Mouse (Mus musculus) liver, adult 2 months (tissue): ENCODE measurements around the gene Tapbp. TPM values are rescaled to one million over a fixed set of nuclear protein-coding genes. Genes with fewer than 3 reads are reported as not detected.
A peak's percentile ranks its signal among the peaks of the same experiment; 100 is the strongest.

ENCODE experiments used
- DNase-seq: peaks from one replicate; pipeline ENCODE4 v3.0.0-alpha.2; 2011; ENCODE audit warnings: low read depth, low spot score; ENCODE audit errors: extremely low read depth
- H3K27ac ChIP-seq: fragments of 200-500 bp; replicated peaks from 2 replicates; pipeline ENCODE4 v1.5.1; 2012; ENCODE audit warnings: low read depth, mild to moderate bottlenecking, control low read depth, inconsistent platforms, low read length; ENCODE audit not compliant: insufficient read depth
- H3K27me3 ChIP-seq: fragments of 200-500 bp; 2 replicates; pipeline ENCODE4 v1.6.1; 2012; ENCODE audit warnings: mild to moderate bottlenecking, moderate library complexity, low read length, inconsistent platforms; ENCODE audit not compliant: control insufficient read depth, insufficient read depth
- H3K36me3 ChIP-seq: fragments of 200-500 bp; 2 replicates; pipeline ENCODE4 v1.6.1; 2012; ENCODE audit warnings: low read length, inconsistent platforms; ENCODE audit not compliant: control insufficient read depth, insufficient read depth
- H3K4me1 ChIP-seq: fragments of 200-500 bp; 2 replicates; pipeline ENCODE4 v1.6.1; 2011; ENCODE audit warnings: low read length; ENCODE audit not compliant: control insufficient read depth, insufficient read depth
- H3K4me3 ChIP-seq: fragments of 200-500 bp; 2 replicates; pipeline ENCODE4 v1.5.1; 2011; ENCODE audit warnings: low read depth, mild to moderate bottlenecking, control low read depth, low read length, moderate library complexity; ENCODE audit not compliant: insufficient read depth
- H3K79me2 ChIP-seq: fragments of 200-500 bp; 2 replicates; pipeline ENCODE4 v1.6.1; 2012; ENCODE audit warnings: inconsistent platforms, mild to moderate bottlenecking, low read length, moderate library complexity; ENCODE audit not compliant: control insufficient read depth, insufficient read depth
- H3K9ac ChIP-seq: fragments of 200-500 bp; 2 replicates; pipeline ENCODE4 v1.6.1; 2012; ENCODE audit warnings: low read depth, mild to moderate bottlenecking, control low read depth, inconsistent platforms, low read length
- CTCF ChIP-seq: fragments of 200-500 bp; IDR thresholded peaks from 2 replicates; pipeline ENCODE4 v1.5.1; 2011; ENCODE audit warnings: low read depth, low read length, control low read depth
- POLR2A ChIP-seq: fragments of 200-500 bp; IDR thresholded peaks from 2 replicates; pipeline ENCODE4 v1.6.1; 2011; ENCODE audit warnings: low read length, control low read depth; ENCODE audit not compliant: insufficient read depth; ENCODE audit errors: extremely low read depth
- WGBS: fragments of 180-500 bp; shearing (Covaris S2); methylation state at CpG from one replicate; pipeline ENCODE4 v1.1.7; 2018; 5-methylcytosine and 5-hydroxymethylcytosine counted together
- polyA plus RNA-seq: library from polyadenylated mRNA; depleted of rRNA; stranded (reverse); fragments of >200 nt; gene quantifications from 2 replicates; pipeline ENCODE4 v1.2.3, GENCODE M21; 2012
- total RNA-seq: library from RNA; depleted of rRNA; stranded (reverse); fragments of >200 nt; gene quantifications from 2 replicates; pipeline ENCODE4 v1.2.3, GENCODE M21; 2014

Tapbp gene
- total and polyA plus RNA-seq, 2 experiments, result 47.2 to 105 TPM

- peaks cover 3% of the 10 kb centered on the region for H3K4me1 ChIP-seq
- no peak overlapping the region for H3K27ac ChIP-seq
- H3K27me3 ChIP-seq, result no peaks in the 10 kb centered on the region
- H3K36me3 ChIP-seq, result no peaks in the 10 kb centered on the region
- TF ChIP-seq POLR2A, result no peak
- TF ChIP-seq CTCF, result no peak
- no peak for DNase-seq
- no peaks in the 10 kb centered on the region for H3K79me2 ChIP-seq
- 96% methylated on average over 11 of the region's 11 CpGs for WGBS
- no peak overlapping the region for H3K4me3 ChIP-seq
- no peak overlapping the region for H3K9ac ChIP-seq
Observed at GRCm38 (mm10) chr17:33931947-33932346, 16.2 kb downstream of the Tapbp start.

DNA sequence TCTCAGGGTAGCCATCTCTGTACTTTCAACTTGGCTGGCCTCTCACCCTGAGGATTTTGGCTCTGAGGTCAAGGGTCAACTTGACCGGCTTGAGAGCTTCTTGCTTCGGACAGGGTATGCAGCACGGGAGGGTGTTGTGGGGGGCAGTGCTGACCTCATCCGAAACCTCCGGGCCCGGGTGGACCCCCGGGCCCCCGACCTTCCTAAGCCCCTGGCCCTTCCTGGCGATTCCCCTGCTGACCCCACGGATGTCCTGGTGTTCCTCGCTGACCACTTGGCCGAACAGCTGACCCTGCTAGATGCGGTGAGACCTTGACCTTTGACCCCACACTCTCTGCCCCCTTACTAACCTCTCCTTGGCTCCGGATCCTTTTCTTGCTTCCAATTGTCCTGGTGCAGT lies 16.7 kb downstream of the Tapbp start:
- no peak for TF ChIP-seq POLR2A
- TF ChIP-seq CTCF, result no peak
- no peaks in the 10 kb centered on the region for H3K27me3 ChIP-seq
- H3K27ac ChIP-seq, result no peak overlapping the region
- no peaks in the 10 kb centered on the region for H3K36me3 ChIP-seq
- H3K4me3 ChIP-seq, result no peak overlapping the region
- no peak overlapping the region for H3K9ac ChIP-seq
- DNase-seq, result no peak
- peaks cover 3% of the 10 kb centered on the region for H3K4me1 ChIP-seq
- 73% methylated on average over 14 of the region's 14 CpGs for WGBS
- H3K79me2 ChIP-seq, result no peaks in the 10 kb centered on the region

DNA sequence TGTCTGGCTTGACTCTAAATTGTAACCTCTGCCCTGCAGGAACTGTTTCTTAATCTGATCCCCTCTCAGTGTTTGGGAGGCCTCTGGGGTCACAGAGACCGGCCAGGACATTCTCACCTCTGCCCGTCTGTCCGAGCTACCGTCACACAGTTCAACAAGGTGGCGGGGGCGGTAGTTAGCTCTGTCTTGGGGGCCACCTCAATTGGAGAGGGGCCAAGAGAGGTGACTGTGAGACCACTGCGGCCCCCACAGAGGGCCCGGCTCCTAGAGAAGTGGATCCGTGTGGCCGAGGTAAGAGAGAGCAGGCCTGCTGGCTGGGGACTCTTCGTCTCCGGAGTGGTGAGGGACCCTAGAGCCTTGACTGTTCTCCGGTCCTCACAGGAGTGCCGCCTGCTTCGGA lies 17.3 kb downstream of the Tapbp start:
- H3K27ac ChIP-seq, result peak overlapping the region; percentile 24; the same call in 1 of the 2 replicates
- no peak for DNase-seq

GRCm38 (mm10) chr17:33935422-33936055 lies 19.8 kb downstream of the Tapbp start:
- H3K9ac ChIP-seq, result no peak overlapping the region
- TF ChIP-seq CTCF (no peak), POLR2A (no peak)
- no peak overlapping the region for H3K27ac ChIP-seq
- H3K4me1 ChIP-seq, result peaks cover 8% of the 10 kb centered on the region; the same call in 1 of the 2 replicates
- no peaks in the 10 kb centered on the region; the same call in 1 of the 2 replicates for H3K36me3 ChIP-seq
- H3K4me3 ChIP-seq, result no peak overlapping the region
- peaks cover 6% of the 10 kb centered on the region; the same call in 1 of the 2 replicates for H3K79me2 ChIP-seq
- DNase-seq, result no peak
- no peaks in the 10 kb centered on the region for H3K27me3 ChIP-seq
- 91% methylated on average over 21 of the region's 21 CpGs for WGBS

More for the DNA sequence above, 17.3 kb downstream of the Tapbp start:
- H3K4me3 ChIP-seq, result no peak overlapping the region
- H3K4me1 ChIP-seq, result peaks cover 3% of the 10 kb centered on the region
- no peak for TF ChIP-seq CTCF
- no peak for TF ChIP-seq POLR2A
- H3K36me3 ChIP-seq, result no peaks in the 10 kb centered on the region; the same call in 1 of the 2 replicates
- no peak overlapping the region for H3K9ac ChIP-seq
- H3K79me2 ChIP-seq, result no peaks in the 10 kb centered on the region
- WGBS, result 79% methylated on average over 15 of the region's 15 CpGs
- H3K27me3 ChIP-seq, result no peaks in the 10 kb centered on the region

- Histone ChIP-seq H3K27me3 (no peaks in the 10 kb centered on the region), H3K4me3 (no peak overlapping the region), H3K4me1 (peaks cover 13% of the 10 kb centered on the region; the same call in 1 of the 2 replicates), H3K79me2 (peaks cover 11% of the 10 kb centered on the region; the same call in 1 of the 2 replicates), H3K27ac (no peak overlapping the region), H3K9ac (no peak overlapping the region), H3K36me3 (no peaks in the 10 kb centered on the region; the same call in 1 of the 2 replicates)
- no peak for DNase-seq
- 88% methylated on average over 15 of the region's 15 CpGs for WGBS
- no peak for TF ChIP-seq CTCF
- no peak for TF ChIP-seq POLR2A
Observed at GRCm38 (mm10) chr17:33936993-33937392, 21.3 kb downstream of the Tapbp start.

DNA sequence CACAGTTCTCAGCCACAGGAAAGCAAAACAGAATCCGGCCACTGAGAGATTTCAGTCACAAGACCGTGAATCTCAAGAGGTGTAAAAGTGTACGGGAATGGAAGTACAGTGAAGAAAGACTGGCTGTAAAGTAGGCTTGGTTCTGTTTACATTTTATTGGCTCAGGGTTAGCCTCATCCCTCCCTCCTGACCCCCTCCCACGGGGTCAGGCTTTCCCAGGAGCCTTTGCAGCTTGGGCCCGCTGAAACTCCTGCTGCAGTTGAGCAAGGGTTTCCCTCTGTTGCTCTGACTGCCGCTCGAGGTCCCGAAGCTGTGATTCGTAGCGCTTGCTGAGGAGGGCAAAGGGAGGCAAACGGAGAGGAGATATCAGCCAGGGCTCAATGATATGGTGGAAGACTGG lies 23.1 kb downstream of the Tapbp start:
- Histone ChIP-seq H3K79me2 (peaks cover 11% of the 10 kb centered on the region; the same call in 1 of the 2 replicates), H3K36me3 (no peaks in the 10 kb centered on the region; the same call in 1 of the 2 replicates), H3K27me3 (no peaks in the 10 kb centered on the region), H3K9ac (no peak overlapping the region), H3K4me3 (no peak overlapping the region), H3K4me1 (peaks cover 10% of the 10 kb centered on the region; the same call in 1 of the 2 replicates), H3K27ac (no peak overlapping the region)
- 44% methylated on average over 11 of the region's 11 CpGs for WGBS
- DNase-seq, result no peak
- TF ChIP-seq POLR2A (no peak), CTCF (no peak)
